Mouse (Mus musculus) myocyte (in vitro differentiated cells): ENCODE data around the gene Gtf3c5. TPM values are rescaled to one million over a fixed set of nuclear protein-coding genes. Genes with fewer than 3 reads are reported as not detected.
A peak's percentile ranks its signal among the peaks of the same experiment; 100 is the strongest.

Experiments used
- H3K27me3 ChIP-seq: one replicate; pipeline ENCODE4 v1.6.1; 2011; ENCODE audit not compliant: control insufficient read depth, insufficient read depth, insufficient read length
- H3K36me3 ChIP-seq: one replicate; pipeline ENCODE4 v1.6.1; 2011; ENCODE audit not compliant: control insufficient read depth, insufficient read depth
- H3K4me2 ChIP-seq: one replicate; pipeline ENCODE4 v1.6.1; 2011; ENCODE audit warnings: low read depth, control low read depth
- H3K4me3 ChIP-seq: one replicate; pipeline ENCODE4 v1.5.1; 2011; ENCODE audit warnings: mild to moderate bottlenecking, control low read depth, moderate library complexity
- H3K79me2 ChIP-seq: one replicate; pipeline ENCODE4 v1.6.1; 2011; ENCODE audit not compliant: control insufficient read depth, insufficient read depth
- H3ac ChIP-seq: one replicate; pipeline ENCODE4 v1.6.1; 2011; ENCODE audit not compliant: control insufficient read depth, insufficient read length
- CEBPB ChIP-seq: IDR thresholded peaks from 2 replicates; pipeline ENCODE4 v1.6.1; 2011; ENCODE audit warnings: mild to moderate bottlenecking, moderate library complexity; ENCODE audit not compliant: poor library complexity, insufficient read depth, severe bottlenecking
- E2F4 ChIP-seq: IDR thresholded peaks from one replicate; pipeline ENCODE4 v1.6.1; 2011; ENCODE audit warnings: mild to moderate bottlenecking, control low read depth, moderate library complexity; ENCODE audit not compliant: insufficient read depth
- MAX ChIP-seq: IDR thresholded peaks from one replicate; pipeline ENCODE4 v1.6.1; 2011; ENCODE audit warnings: low read depth, mild to moderate bottlenecking, control low read depth
- MYOD1 ChIP-seq, 3 experiments: IDR thresholded peaks; one replicate each; pipeline ENCODE4 v1.6.1; 2011; ENCODE audit warnings: control low read depth in 2 of 3, low read depth in 2 of 3, mild to moderate bottlenecking in 2 of 3, moderate library complexity in 1 of 3; ENCODE audit not compliant: insufficient read length in 2 of 3, control insufficient read depth in 1 of 3
- MYOG ChIP-seq, 3 experiments: IDR thresholded peaks; one replicate each; pipeline ENCODE4 v1.6.1; 2011; ENCODE audit warnings: control low read depth in 2 of 3, low read depth in 2 of 3, mild to moderate bottlenecking in 2 of 3; ENCODE audit not compliant: insufficient read length in 2 of 3, control insufficient read depth in 1 of 3, insufficient read depth in 1 of 3
- POLR2A ChIP-seq: IDR thresholded peaks from one replicate; pipeline ENCODE4 v1.6.1; 2011; ENCODE audit warnings: low read depth, mild to moderate bottlenecking, control low read depth, moderate library complexity; ENCODE audit not compliant: insufficient read length
- POLR2AphosphoS2 ChIP-seq: IDR thresholded peaks from one replicate; pipeline ENCODE4 v1.6.1; 2011; ENCODE audit warnings: low read depth, control low read depth; ENCODE audit not compliant: insufficient read length
- REST ChIP-seq: IDR thresholded peaks from one replicate; pipeline ENCODE4 v1.6.1; 2011; ENCODE audit warnings: mild to moderate bottlenecking, control low read depth, moderate library complexity; ENCODE audit not compliant: insufficient read depth, insufficient read length
- SRF ChIP-seq: IDR thresholded peaks from one replicate; pipeline ENCODE4 v1.6.1; 2011; ENCODE audit warnings: low read depth; ENCODE audit not compliant: control insufficient read depth, insufficient read length
- TCF12 ChIP-seq: IDR thresholded peaks from one replicate; pipeline ENCODE4 v1.6.1; 2011; ENCODE audit warnings: mild to moderate bottlenecking, control low read depth; ENCODE audit not compliant: poor library complexity, insufficient read depth, severe bottlenecking
- TCF3 ChIP-seq: IDR thresholded peaks from one replicate; pipeline ENCODE4 v1.6.1; 2011; ENCODE audit warnings: low read depth, control low read depth; ENCODE audit not compliant: insufficient read length
- USF1 ChIP-seq: IDR thresholded peaks from one replicate; pipeline ENCODE4 v1.6.1; 2011; ENCODE audit warnings: low read depth, mild to moderate bottlenecking, control low read depth, moderate library complexity
- polyA plus RNA-seq: library from polyadenylated mRNA; unstranded; fragments of >200 nt; fragmentation: generic; extraction: Trizol; gene quantifications from one replicate; pipeline ENCODE4 v1.2.1, GENCODE M21; 2012; ENCODE audit warnings: missing spikeins

Gene Gtf3c5
- polyA plus RNA-seq, 1 experiment, result 24.4 TPM

- Histone ChIP-seq H3ac (no peak overlapping the region), H3K4me2 (no peak overlapping the region), H3K27me3 (no peaks in the 10 kb centered on the region), H3K36me3 (no peaks in the 10 kb centered on the region), H3K4me3 (no peak overlapping the region), H3K79me2 (no peaks in the 10 kb centered on the region)
- no peak for TF ChIP-seq POLR2AphosphoS2
- no peak for TF ChIP-seq USF1
- TF ChIP-seq CEBPB, result no peak
- no peak for TF ChIP-seq SRF
- TF ChIP-seq MYOG (IDR thresholded peaks at IDR 0.05; ENCODE audit: control insufficient read depth in 1 of 3, insufficient read depth in 1 of 3, insufficient read length in 2 of 3, low read depth in 2 of 3), result peak in 1 of 3 experiments; percentile 40
- TF ChIP-seq POLR2A, result no peak
- TF ChIP-seq MYOD1 (IDR thresholded peaks at IDR 0.05; ENCODE audit: control insufficient read depth in 1 of 3, insufficient read length in 2 of 3, low read depth in 2 of 3), result peak in 1 of 3 experiments; percentile 56
- no peak for TF ChIP-seq TCF3
- no peak for TF ChIP-seq TCF12
These were observed 14.4 kb upstream of the Gtf3c5 start for GRCm38 (mm10) chr2:28597733-28598547.

GRCm38 (mm10) chr2:28596998-28597397 lies 13.4 kb upstream of the Gtf3c5 start:
- Histone ChIP-seq H3K4me3 (no peak overlapping the region), H3K79me2 (no peaks in the 10 kb centered on the region), H3K36me3 (no peaks in the 10 kb centered on the region), H3K4me2 (no peak overlapping the region), H3K27me3 (no peaks in the 10 kb centered on the region), H3ac (no peak overlapping the region)
- TF ChIP-seq POLR2A, result no peak
- no peak for TF ChIP-seq CEBPB
- no peak for TF ChIP-seq MYOD1 (IDR thresholded peaks at IDR 0.05; ENCODE audit: control insufficient read depth in 1 of 3, insufficient read length in 2 of 3, low read depth in 2 of 3)
- TF ChIP-seq SRF, result no peak
- TF ChIP-seq USF1, result no peak
- TF ChIP-seq REST, result no peak
- no peak for TF ChIP-seq TCF3
- TF ChIP-seq POLR2AphosphoS2, result no peak
- no peak for TF ChIP-seq TCF12
- no peak for TF ChIP-seq MAX
- TF ChIP-seq MYOG (IDR thresholded peaks at IDR 0.05; ENCODE audit: control insufficient read depth in 1 of 3, insufficient read depth in 1 of 3, insufficient read length in 2 of 3, low read depth in 2 of 3), result no peak
- TF ChIP-seq E2F4, result no peak

- Histone ChIP-seq H3ac (no peak overlapping the region), H3K4me2 (no peak overlapping the region), H3K27me3 (no peaks in the 10 kb centered on the region), H3K79me2 (no peaks in the 10 kb centered on the region), H3K4me3 (no peak overlapping the region), H3K36me3 (no peaks in the 10 kb centered on the region)
- TF ChIP-seq REST (no peak), TCF12 (no peak), TCF3 (no peak), E2F4 (no peak), USF1 (no peak), CEBPB (no peak), MYOD1 (IDR thresholded peaks at IDR 0.05; ENCODE audit: control insufficient read depth in 1 of 3, insufficient read length in 2 of 3, low read depth in 2 of 3) (no peak), MYOG (IDR thresholded peaks at IDR 0.05; ENCODE audit: control insufficient read depth in 1 of 3, insufficient read depth in 1 of 3, insufficient read length in 2 of 3, low read depth in 2 of 3) (no peak), MAX (no peak), POLR2AphosphoS2 (no peak)
These were observed 12.5 kb upstream of the Gtf3c5 start for GRCm38 (mm10) chr2:28596021-28596420.

GRCm38 (mm10) chr2:28592809-28593208 lies 9.3 kb upstream of the Gtf3c5 start:
- TF ChIP-seq E2F4, result no peak
- TF ChIP-seq MYOD1 (IDR thresholded peaks at IDR 0.05; ENCODE audit: control insufficient read depth in 1 of 3, insufficient read length in 2 of 3, low read depth in 2 of 3), result no peak
- TF ChIP-seq TCF3, result no peak
- TF ChIP-seq POLR2A, result no peak
- no peak for TF ChIP-seq POLR2AphosphoS2
- no peak for TF ChIP-seq CEBPB
- no peak overlapping the region for H3K4me3 ChIP-seq
- H3K4me2 ChIP-seq, result no peak overlapping the region

GRCm38 (mm10) chr2:28591479-28591878 lies 7.9 kb upstream of the Gtf3c5 start:
- H3K27me3 ChIP-seq, result no peaks in the 10 kb centered on the region
- H3K79me2 ChIP-seq, result no peaks in the 10 kb centered on the region
- H3K4me3 ChIP-seq, result no peak overlapping the region
- no peaks in the 10 kb centered on the region for H3K36me3 ChIP-seq
- TF ChIP-seq CEBPB (no peak), MYOD1 (IDR thresholded peaks at IDR 0.05; ENCODE audit: control insufficient read depth in 1 of 3, insufficient read length in 2 of 3, low read depth in 2 of 3) (peak in 1 of 3 experiments; percentile 52)
- H3ac ChIP-seq, result no peak overlapping the region
- H3K4me2 ChIP-seq, result peak overlapping the region; percentile 1

More at GRCm38 (mm10) chr2:28592809-28593208, 9.3 kb upstream of the Gtf3c5 start:
- Histone ChIP-seq H3K27me3 (no peaks in the 10 kb centered on the region), H3K36me3 (no peaks in the 10 kb centered on the region), H3K79me2 (no peaks in the 10 kb centered on the region), H3ac (no peak overlapping the region)
